Mouse (Mus musculus) gastrocnemius, adult 8-10 months (tissue): ENCODE measurements around the gene Med24. TPM values are rescaled to one million over a fixed set of nuclear protein-coding genes. Genes with fewer than 3 reads are reported as not detected.
"Not testable (repeated sequence)": the region's sequence is repeated elsewhere in the genome, so short reads cannot be mapped to it uniquely, and the experiment has no call there.

Experiments used
- DNase-seq, 2 experiments: peaks; one replicate each; pipeline ENCODE4 v3.0.0; 2022; ENCODE audit warnings: low spot score in 2 of 2
- total RNA-seq, 4 experiments: library from RNA; stranded (reverse); gene quantifications; 2 replicates each; pipeline ENCODE4 v1.2.4; 2022

Med24 gene
- total RNA-seq, 4 experiments from 2014 or later = 42.2 to 48.4 (median 47.9) TPM

GRCm38 (mm10) chr11:98746855-98747693 is 17.8 kb upstream of the Med24 start:
- peak; percentile 79 to 87 for DNase-seq

GRCm38 (mm10) chr11:98745932-98746853 is 17.0 kb upstream of the Med24 start:
- DNase-seq = no peak

- DNase-seq = no peak
These were observed 15.3 kb upstream of the Med24 start for GRCm38 (mm10) chr11:98744456-98745019.

- no peak for DNase-seq
These were observed 14.6 kb upstream of the Med24 start for GRCm38 (mm10) chr11:98743655-98744345.

- no peak for DNase-seq
These were observed 13.4 kb upstream of the Med24 start for GRCm38 (mm10) chr11:98742397-98743291.

- peak in 1 of 2 experiments; percentile 75 for DNase-seq
These were observed 12.6 kb upstream of the Med24 start for GRCm38 (mm10) chr11:98741622-98742396.

- no peak for DNase-seq
These were observed 11.9 kb upstream of the Med24 start for GRCm38 (mm10) chr11:98741051-98741620.

GRCm38 (mm10) chr11:98740393-98741050 is 11.3 kb upstream of the Med24 start, which contains the start of gene Thra:
Gene Thra, plus strand, starts transcription at chr11:98740638.
- DNase-seq = peak in 1 of 2 experiments; percentile 68

- no peak for DNase-seq
These were observed 10.8 kb upstream of the Med24 start for GRCm38 (mm10) chr11:98740026-98740392.

GRCm38 (mm10) chr11:98738925-98739324 is 9.7 kb upstream of the Med24 start:
- DNase-seq = no peak

- DNase-seq = no peak
These were observed 9.2 kb upstream of the Med24 start for GRCm38 (mm10) chr11:98738428-98738911.

- not testable (repeated sequence) for DNase-seq
These were observed 8.0 kb upstream of the Med24 start for GRCm38 (mm10) chr11:98737220-98737619.

GRCm38 (mm10) chr11:98736176-98736575 is 6.9 kb upstream of the Med24 start:
- no peak for DNase-seq

GRCm38 (mm10) chr11:98735111-98735510 is 5.9 kb upstream of the Med24 start:
- no peak for DNase-seq

GRCm38 (mm10) chr11:98734020-98734419 is 4.8 kb upstream of the Med24 start:
- no peak for DNase-seq

GRCm38 (mm10) chr11:98731134-98731533 is 1.9 kb upstream of the Med24 start:
- DNase-seq = no peak

- DNase-seq = no peak
These were observed 1.5 kb upstream of the Med24 start for GRCm38 (mm10) chr11:98730727-98731126.

GRCm38 (mm10) chr11:98725926-98726506 is 3.2 kb downstream of the Med24 start:
- no peak for DNase-seq
